Mouse (Mus musculus) common myeloid progenitor, adult 5-6 weeks (primary cell): ENCODE measurements around the gene Gm10577. TPM values are rescaled to one million over a fixed set of nuclear protein-coding genes. Genes with fewer than 3 reads are reported as not detected.

Experiments
- ATAC-seq: replicated peaks from 2 replicates; pipeline ENCODE4 v1.8.0; 2016; ENCODE audit warnings: low read depth, mild to moderate bottlenecking, moderate TSS enrichment, inconsistent platforms; ENCODE audit not compliant: poor library complexity, severe bottlenecking
- total RNA-seq: library from RNA; stranded (forward); fragments of 200-1000, 187-1606 nt; gene quantifications from 2 replicates; pipeline ENCODE4 v1.2.3, GENCODE M21; 2017

The Gm10577 gene
- total RNA-seq, 1 experiment from 2014 or later, result not detected

DNA sequence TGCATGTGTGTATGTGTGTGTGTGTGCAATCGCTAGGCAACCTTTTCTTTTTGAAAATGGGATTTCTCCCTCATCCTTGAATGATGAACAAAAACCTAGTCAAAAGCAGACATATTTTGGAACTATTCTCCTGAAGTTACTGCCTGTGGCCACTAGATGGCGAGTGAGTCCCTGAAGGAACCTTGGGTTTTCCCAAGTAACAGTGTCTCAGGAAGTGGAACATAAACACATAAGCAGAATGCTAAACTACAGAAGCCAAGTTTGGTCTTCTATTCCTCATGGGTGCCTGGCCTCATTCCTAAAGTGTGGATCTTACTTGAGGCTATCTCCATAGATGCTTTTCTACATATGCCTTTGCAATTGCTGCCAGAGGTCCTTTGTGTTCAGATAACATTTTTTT, 22.4 kb downstream of the Gm10577 start:
- peak; percentile 71; the same call in 1 of the 2 replicates for ATAC-seq

DNA sequence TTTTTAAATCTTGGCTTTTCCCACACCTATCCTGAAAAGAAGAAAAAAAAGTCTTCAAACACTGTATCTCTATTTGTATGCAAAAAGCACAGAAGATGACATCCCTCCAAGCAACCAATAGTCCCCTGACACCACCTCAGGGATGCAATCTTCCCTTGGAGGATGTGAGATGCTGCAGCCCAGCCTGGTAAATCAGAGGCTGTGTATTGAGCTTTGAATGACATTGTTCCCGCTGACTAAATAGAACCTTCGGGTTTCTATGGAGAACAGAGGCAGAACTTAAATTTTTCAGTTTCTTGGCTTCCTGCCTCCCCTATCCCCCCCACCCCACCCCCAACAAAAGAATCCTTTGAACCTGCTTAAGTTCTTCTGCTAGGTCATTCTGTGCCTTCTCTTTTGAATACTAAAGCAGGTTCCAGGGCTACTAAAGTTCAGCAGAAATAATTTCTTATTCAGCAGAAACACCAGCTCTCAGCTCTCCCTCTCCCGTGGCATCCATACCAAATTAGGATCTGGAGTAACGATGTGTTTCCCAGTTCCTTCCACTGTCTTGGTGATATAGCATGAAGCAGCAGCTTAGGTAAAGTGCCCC, 24.3 kb downstream of the Gm10577 start:
- no peak for ATAC-seq

DNA sequence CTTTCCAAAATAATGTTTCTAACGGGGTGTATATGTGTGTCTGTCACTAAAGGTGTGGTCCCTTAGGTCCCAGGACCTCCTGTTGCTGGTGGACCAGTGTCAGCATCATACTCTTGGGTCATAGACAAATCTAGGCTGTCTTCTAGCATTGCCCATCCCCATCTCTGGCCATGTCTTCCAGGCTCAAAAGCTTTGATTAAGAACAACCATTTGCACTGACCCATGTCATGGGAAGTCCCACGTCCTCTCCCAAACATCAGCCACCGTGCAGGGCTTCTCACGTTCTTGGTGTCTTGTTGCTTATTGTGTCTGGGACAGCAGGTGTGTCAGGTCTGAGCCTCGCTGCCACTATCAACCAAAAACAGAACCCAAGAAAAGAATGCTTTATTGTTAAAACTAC, 24.9 kb downstream of the Gm10577 start:
- no peak for ATAC-seq

DNA sequence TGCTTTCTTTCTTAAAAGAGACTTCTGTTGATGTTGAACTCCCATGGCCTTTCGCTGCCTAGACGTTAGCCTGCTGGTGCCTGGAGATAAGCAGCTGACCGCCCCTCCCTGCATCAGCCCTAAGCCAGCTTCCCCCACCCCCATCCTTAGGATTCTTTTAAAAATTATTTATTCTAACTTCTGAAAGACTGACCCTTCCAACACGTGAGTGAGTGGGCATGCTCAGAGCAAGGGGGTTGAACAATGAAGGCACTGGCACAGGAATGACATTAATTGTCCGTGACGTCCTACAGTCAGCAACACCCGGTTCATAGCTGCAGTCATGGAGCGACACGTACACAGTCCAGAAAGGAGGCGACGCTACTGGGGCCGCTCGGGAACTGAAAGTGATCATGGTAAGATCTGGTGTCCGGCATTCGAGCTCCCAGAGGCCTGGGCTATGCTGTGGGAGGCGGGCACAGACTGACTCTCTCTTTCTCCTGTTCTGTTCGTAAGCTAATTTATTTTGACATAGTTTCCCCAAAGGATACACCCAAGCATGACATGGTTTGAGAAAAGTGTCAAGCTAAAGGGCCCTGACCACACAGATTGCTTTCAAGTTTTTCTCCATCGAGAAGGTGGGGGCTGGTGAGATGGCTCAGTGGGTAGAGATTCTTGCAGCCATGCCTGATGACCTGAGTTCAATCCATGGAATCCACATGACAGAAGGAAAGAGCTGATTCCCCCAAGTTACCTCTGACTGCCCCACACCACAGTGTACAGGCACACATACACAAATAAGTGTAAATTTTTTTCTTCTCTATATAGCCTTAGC, 25.8 kb downstream of the Gm10577 start:
- peak; percentile 57 for ATAC-seq

DNA sequence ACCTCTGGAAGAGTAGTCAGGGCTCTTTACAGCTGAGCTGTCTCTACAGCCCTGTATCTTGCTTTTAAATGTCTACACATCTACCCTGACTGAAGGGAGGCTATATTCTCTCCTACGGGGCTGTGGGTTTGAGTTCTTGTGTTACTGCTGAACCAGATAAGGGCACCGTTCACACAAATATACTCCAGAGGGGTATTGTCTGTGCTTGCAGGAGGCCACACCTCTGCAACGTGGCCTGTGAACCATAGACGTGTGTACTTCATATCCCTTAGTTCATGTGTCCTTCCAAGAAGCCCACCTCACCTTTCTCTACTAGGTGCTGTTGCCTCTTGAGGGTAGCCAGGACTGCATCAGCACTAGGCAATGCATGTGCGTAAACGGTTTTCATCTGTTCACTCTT, 28.4 kb downstream of the Gm10577 start:
- no peak for ATAC-seq

DNA sequence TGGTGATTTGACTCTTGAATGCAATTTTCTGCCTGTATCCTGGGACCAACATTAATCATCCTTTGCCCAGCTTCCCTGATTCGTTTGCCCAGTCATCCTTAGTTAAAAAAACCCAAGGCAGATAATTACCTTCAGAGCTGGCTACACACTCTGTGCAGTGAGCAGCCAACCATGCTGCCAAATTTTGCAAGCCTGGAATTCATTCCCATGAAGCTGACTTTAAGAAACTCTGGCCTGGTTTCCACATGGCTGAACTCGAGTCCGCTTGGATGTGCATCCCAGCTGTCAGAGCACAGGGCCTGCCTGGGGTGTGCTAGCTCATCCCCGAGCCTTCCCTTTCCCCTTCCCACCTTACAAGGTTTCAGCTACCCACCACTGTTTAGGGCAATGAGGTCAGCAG, 29.5 kb downstream of the Gm10577 start:
- ATAC-seq, result no peak

DNA sequence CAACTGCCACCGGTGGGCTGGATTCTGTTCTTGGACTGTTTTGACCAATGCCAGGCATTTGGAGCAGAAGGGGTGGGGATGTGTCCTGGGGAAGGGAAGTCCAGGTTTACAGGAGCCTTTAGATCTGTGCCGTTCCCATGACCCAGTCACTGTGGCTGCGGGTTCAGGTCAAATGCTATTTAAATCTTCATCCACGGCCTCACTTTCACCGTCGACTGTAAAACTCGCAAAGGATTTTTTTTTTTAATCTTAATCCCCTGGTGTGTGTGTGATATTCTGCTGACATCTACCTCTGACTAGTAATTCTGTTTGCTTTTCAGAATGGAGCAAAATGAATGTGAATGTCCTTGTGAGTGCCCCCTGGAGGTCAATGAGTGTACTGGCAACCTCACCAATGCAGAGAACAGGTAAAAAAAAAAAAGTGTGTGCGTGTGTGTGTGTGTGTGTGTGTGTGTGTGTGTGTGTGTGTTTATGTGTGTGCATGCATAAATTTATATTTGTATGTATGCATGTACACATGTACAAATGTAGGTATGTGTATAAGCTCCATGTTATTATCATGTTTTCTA, 32.2 kb downstream of the Gm10577 start:
- peak; percentile 65; the same call in 1 of the 2 replicates for ATAC-seq

DNA sequence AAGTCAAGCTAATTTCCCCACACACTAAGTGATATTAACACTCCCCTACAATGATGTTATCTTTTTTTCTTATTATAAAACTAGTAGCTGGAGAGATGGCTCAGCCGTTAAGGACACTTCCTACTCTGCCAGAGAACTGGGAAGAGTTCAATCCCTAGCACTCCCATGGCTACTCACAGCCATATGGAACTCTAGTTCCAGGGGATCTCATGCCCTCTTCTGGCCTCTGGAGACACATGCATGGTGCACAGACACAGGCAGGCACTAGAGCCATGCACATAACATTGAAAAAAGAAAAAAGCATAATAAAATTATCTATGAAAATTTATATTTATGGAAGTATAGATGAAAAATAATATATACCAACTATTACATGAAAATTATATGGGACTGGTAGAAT, 33.3 kb downstream of the Gm10577 start:
- no peak for ATAC-seq

DNA sequence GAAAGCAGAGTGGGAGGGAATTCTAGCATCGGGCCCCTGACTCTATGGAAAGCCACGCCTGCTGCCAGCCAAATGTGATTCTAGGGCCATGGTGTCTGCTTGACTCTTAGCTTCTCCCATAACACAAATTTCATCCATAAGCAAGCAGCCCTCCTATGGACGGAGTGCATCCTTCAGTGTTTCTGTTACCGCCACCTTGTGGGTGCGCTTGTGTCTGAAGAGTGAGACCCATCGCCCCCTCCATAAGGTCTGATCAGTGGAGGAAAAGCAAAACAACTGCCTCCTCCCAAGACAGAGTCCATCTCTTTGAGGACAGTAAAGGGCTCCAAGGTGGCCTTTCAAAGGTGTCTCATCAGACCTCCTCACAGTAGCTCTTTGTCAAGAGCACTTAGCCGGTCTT, 43.0 kb downstream of the Gm10577 start:
- no peak for ATAC-seq

DNA sequence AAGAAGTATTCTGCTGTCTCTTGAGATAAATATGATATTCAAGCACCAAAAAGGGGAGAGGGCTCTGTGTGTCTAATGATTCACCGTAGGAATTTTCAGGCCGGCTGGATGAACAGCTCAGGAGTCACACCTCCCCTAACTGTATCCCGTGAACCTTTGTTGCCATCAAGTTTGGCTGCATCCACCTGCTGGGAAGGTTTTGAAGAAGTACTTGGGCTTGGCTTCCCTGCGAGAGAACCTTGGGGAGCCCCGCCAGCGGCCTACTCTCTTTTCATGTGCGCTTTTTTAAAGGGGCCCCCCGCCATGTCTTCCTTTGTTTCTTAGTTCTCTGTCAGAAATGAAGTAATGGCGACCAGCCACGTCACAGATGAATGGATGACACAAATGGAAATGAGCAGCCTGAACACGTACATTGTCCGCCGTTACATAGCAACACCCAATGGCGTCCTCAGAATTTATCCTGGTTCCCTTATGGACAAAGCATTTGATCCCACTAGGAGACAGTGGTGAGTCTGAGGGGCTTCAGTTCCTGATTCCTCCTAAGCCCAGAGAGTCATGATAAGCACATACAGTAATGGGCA, 46.0 kb downstream of the Gm10577 start:
- no peak for ATAC-seq

DNA sequence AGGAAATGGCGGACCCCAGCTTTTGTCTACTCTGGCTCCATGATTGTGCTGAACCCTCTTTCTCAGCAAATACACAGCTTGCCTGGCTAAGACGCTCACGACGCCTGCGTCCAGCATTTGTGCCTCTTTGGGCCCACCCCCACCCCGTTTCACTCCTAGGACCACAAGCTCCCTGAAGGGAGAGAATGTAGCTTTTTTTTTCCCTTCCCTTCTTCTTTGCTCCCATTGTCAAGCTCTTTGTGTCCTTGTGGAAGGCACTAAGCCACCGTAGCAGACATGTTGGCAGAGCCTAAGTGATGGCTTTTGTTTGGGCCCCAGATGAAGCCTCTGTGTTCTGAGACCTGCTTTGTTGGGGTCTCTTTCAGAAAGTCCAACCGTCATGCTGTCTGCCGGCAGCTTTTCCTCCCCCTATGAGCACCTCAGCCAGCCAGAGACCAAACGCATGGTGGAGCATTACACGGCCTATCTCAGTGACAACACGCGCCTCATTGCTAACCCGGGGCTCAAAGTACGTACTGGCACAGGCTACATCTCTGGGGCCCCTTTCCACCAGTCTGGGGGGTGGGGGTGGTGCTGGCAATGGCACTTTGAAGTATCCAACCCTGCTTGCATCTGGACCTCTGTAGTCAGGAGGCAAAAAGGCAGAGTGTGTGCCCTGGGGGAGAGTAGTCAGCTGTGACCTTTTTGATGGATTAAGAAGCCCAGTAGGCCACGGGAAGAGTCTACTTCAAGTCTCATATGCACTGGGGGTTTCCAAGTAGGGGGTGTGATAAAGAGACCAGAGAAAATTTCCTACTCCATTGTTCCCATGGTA, 46.6 kb downstream of the Gm10577 start:
- no peak for ATAC-seq

Other genes starting within 250 kb of the Gm10577 start
- gene Cachd1, start 244.0 kb downstream of the Gm10577 start, total RNA-seq, result 3.1 and 6.4 TPM in 2 replicates
- gene Raver2, start 48.3 kb upstream of the Gm10577 start, total RNA-seq, result 0.10 and 0.64 TPM in 2 replicates
- 93.4 and 111 TPM in 2 replicates for gene Jak1, start 244.6 kb upstream of the Gm10577 start, total RNA-seq